ENCODE assay signal across 7 mouse cellular contexts in genomic region chr3:100821276-100821675, GRCm38 (mm10). TPM values are rescaled to one million over a fixed set of nuclear protein-coding genes. Genes with fewer than 3 reads are reported as not detected.
DNase-seq lines count a peak whose midpoint lies in the region; ATAC-seq and TF ChIP-seq lines count a peak whose summit lies in the region.

No protein-coding gene starts in this region.

- H3K9ac ChIP-seq in lung, embryonic 15.5 days = no peak overlapping the region
- H3K9ac ChIP-seq in hindbrain, embryonic 15.5 days = no peak overlapping the region
- H3K9ac ChIP-seq in midbrain, postnatal 0 days (replicated peaks; ENCODE audit: low read length, poor library complexity, severe bottlenecking) = no peak overlapping the region

- no peak overlapping the region for H3K4me2 ChIP-seq in lung, embryonic 15.5 days
- no peak overlapping the region for H3K4me2 ChIP-seq in hindbrain, embryonic 15.5 days
- H3K4me2 ChIP-seq in midbrain, postnatal 0 days (ENCODE audit: low read depth, low read length, poor library complexity, severe bottlenecking) = no peak overlapping the region

- no peaks in the 10 kb centered on the region for H3K36me3 ChIP-seq in lung, embryonic 15.5 days
- H3K36me3 ChIP-seq in hindbrain, embryonic 15.5 days = no peaks in the 10 kb centered on the region
- H3K36me3 ChIP-seq in midbrain, postnatal 0 days (ENCODE audit: insufficient read depth, low read length) = no peaks in the 10 kb centered on the region

- peak; percentile 72 for TF ChIP-seq CTCF in midbrain, postnatal 0 days (IDR thresholded peaks at IDR 0.05)

- no peaks in the 10 kb centered on the region for H3K9me3 ChIP-seq in lung, embryonic 15.5 days
- no peaks in the 10 kb centered on the region for H3K9me3 ChIP-seq in hindbrain, embryonic 15.5 days
- no peaks in the 10 kb centered on the region for H3K9me3 ChIP-seq in midbrain, postnatal 0 days (ENCODE audit: low read length)

- H3K27me3 ChIP-seq in lung, embryonic 15.5 days = no peaks in the 10 kb centered on the region
- H3K27me3 ChIP-seq in hindbrain, embryonic 15.5 days = no peaks in the 10 kb centered on the region
- no peaks in the 10 kb centered on the region for H3K27me3 ChIP-seq in midbrain, postnatal 0 days (ENCODE audit: insufficient read depth, low read length)

- WGBS in lung, embryonic 15.5 days = 34% methylated on average over 2 of the region's 2 CpGs
- 53% methylated on average over 2 of the region's 2 CpGs for WGBS in hindbrain, embryonic 15.5 days
- WGBS in midbrain, postnatal 0 days = 52% methylated on average over 2 of the region's 2 CpGs

- H3K4me3 ChIP-seq in lung, embryonic 15.5 days = no peak overlapping the region
- no peak overlapping the region for H3K4me3 ChIP-seq in hindbrain, embryonic 15.5 days
- no peak overlapping the region for H3K4me3 ChIP-seq in midbrain, postnatal 0 days (ENCODE audit: low read depth, low read length)

- DNase-seq in lung, postnatal 25 days (ENCODE audit: low spot score) = no peak
- DNase-seq in adipocyte (ENCODE audit: low spot score) = peak; percentile 12
- peak; percentile 73 for DNase-seq in midbrain, postnatal 0 days (ENCODE audit: low spot score)
- DNase-seq in layer of hippocampus, postnatal 14 days (ENCODE audit: low spot score in 2 of 2) = no peak
- no peak for DNase-seq in urinary bladder, adult 2 months (ENCODE audit: low spot score)

- peak; percentile 47; the same call in 1 of the 2 replicates for ATAC-seq in lung, embryonic 15.5 days (ENCODE audit: borderline replicate concordance, extremely low read depth, low FRiP score, low TSS enrichment)
- ATAC-seq in hindbrain, embryonic 15.5 days (ENCODE audit: low FRiP score, low read depth) = peak; percentile 59
- ATAC-seq in midbrain, postnatal 0 days (ENCODE audit: low FRiP score) = peak; percentile 79

- peaks cover 6% of the 10 kb centered on the region; the same call in 1 of the 2 replicates for H3K4me1 ChIP-seq in lung, embryonic 15.5 days
- peaks cover 7% of the 10 kb centered on the region for H3K4me1 ChIP-seq in hindbrain, embryonic 15.5 days (replicated peaks)
- no peaks in the 10 kb centered on the region for H3K4me1 ChIP-seq in midbrain, postnatal 0 days (ENCODE audit: insufficient read depth, low read length)

- H3K27ac ChIP-seq in lung, embryonic 15.5 days = peak overlapping the region; percentile 69
- peak overlapping the region; percentile 6; the same call in 1 of the 2 replicates for H3K27ac ChIP-seq in hindbrain, embryonic 15.5 days (replicated peaks)
- no peak overlapping the region; the same call in 1 of the 2 replicates for H3K27ac ChIP-seq in midbrain, postnatal 0 days (ENCODE audit: low read depth, low read length)

RNA-seq across cellular contexts. Expression of gene Vtcn1, which starts 4.0 kb away (rescaled TPM):
- polyA plus RNA-seq in lung, embryonic 15.5 days (2015; fragmentation: Nextera tagmentation; extraction: Ambion mirVana) = 0.19 and 0.50 TPM in 2 replicates
- polyA plus RNA-seq in hindbrain, embryonic 15.5 days (2015; fragmentation: Nextera tagmentation; extraction: Ambion mirVana) = not detected in 2 replicates
- not detected in 2 replicates for total RNA-seq in midbrain, postnatal 0 days (2014; rRNA removed)
- polyA plus RNA-seq in midbrain, postnatal 0 days (2015; fragmentation: Nextera tagmentation; extraction: Ambion mirVana) = not detected in 2 replicates
- total RNA-seq in layer of hippocampus, postnatal 14 days (2021) = not detected
- polyA plus RNA-seq in urinary bladder, adult 2 months (2012; rRNA removed) = 1.9 and 2.7 TPM in 2 replicates

Comparison
In these comparisons a context has a peak if more than half of its experiments do, and no peak if none do; other contexts are left out.
1. DNase-seq: peak in adipocyte (single experiment) and midbrain, postnatal 0 days (single experiment); none in lung, postnatal 25 days (single experiment), layer of hippocampus, postnatal 14 days (0 of 2) and urinary bladder, adult 2 months (single experiment).
2. Peak in every context shown above with its lines, with median percentiles within 50 percentile points of each other: ATAC-seq.